8 mouse cellular contexts compared by ENCODE assay signal in the genomic region with DNA sequence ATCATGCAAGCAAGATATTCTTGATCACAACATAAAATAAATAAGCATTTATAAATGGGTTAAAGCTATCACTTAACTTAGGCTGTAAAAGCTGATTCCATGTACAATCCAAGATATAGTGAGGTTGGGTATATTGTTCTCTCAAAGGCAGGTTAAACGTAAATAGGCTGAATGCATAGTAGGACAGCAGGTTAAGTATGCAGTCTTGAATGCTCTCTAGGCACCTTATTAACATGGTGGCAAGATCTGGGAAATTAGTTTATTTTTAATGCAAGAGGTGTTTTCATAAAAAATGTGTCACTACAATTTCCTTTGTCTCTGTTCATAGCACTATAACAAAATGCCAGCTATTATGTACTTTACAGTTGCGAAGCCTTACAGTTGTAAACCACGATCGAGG. TPM values are rescaled to one million over a fixed set of nuclear protein-coding genes. Genes with fewer than 3 reads are reported as not detected.
DNase-seq lines count a peak whose midpoint lies in the region; ATAC-seq and TF ChIP-seq lines count a peak whose summit lies in the region.

No protein-coding gene starts in this region.

- no peaks in the 10 kb centered on the region for H3K27me3 ChIP-seq in liver, embryonic 11.5 days (replicated peaks; ENCODE audit: control insufficient read depth, insufficient read depth, low read length)
- H3K27me3 ChIP-seq in forebrain, embryonic 13.5 days: no peaks in the 10 kb centered on the region
- H3K27me3 ChIP-seq in intestine, postnatal 0 days (replicated peaks; ENCODE audit: control insufficient read depth, insufficient read depth, low read length): no peaks in the 10 kb centered on the region
- no peaks in the 10 kb centered on the region for H3K27me3 ChIP-seq in neural tube, embryonic 13.5 days

- no peak; the same call in 1 of the 2 replicates for ATAC-seq in liver, embryonic 11.5 days (replicated peaks; ENCODE audit: low FRiP score)
- no peak for ATAC-seq in forebrain, embryonic 13.5 days
- no peak; the same call in 1 of the 2 replicates for ATAC-seq in intestine, postnatal 0 days
- ATAC-seq in neural tube, embryonic 13.5 days (ENCODE audit: low read depth): no peak
- ATAC-seq in megakaryocyte progenitor cell, adult 5-6 weeks (replicated peaks; ENCODE audit: poor library complexity): no peak

- H3K4me3 ChIP-seq in liver, embryonic 11.5 days (ENCODE audit: low read depth, low read length): no peak overlapping the region
- no peak overlapping the region for H3K4me3 ChIP-seq in forebrain, embryonic 13.5 days
- peak overlapping the region; percentile 40 for H3K4me3 ChIP-seq in intestine, postnatal 0 days (ENCODE audit: low read depth, low read length)
- peak overlapping the region; percentile 40 for H3K4me3 ChIP-seq in neural tube, embryonic 13.5 days

- H3K9ac ChIP-seq in liver, embryonic 11.5 days (ENCODE audit: low read depth, low read length): no peak overlapping the region; the same call in 1 of the 2 replicates
- peak overlapping the region; percentile 62 for H3K9ac ChIP-seq in forebrain, embryonic 13.5 days
- H3K9ac ChIP-seq in intestine, postnatal 0 days (ENCODE audit: low read depth, low read length): no peak overlapping the region
- H3K9ac ChIP-seq in neural tube, embryonic 13.5 days: peak overlapping the region; percentile 69; the same call in 1 of the 2 replicates

- no peak for TF ChIP-seq CTCF in intestine, postnatal 0 days (IDR thresholded peaks at IDR 0.05; ENCODE audit: low read depth)

- peak overlapping the region; percentile 69 for H3K4me2 ChIP-seq in liver, embryonic 11.5 days
- H3K4me2 ChIP-seq in forebrain, embryonic 13.5 days: peak overlapping the region; percentile 67
- H3K4me2 ChIP-seq in intestine, postnatal 0 days (replicated peaks; ENCODE audit: low read depth): peak overlapping the region; percentile 67
- peak overlapping the region; percentile 67 for H3K4me2 ChIP-seq in neural tube, embryonic 13.5 days

- H3K36me3 ChIP-seq in liver, embryonic 11.5 days (ENCODE audit: control insufficient read depth, insufficient read depth, low read length): no peaks in the 10 kb centered on the region
- no peaks in the 10 kb centered on the region for H3K36me3 ChIP-seq in forebrain, embryonic 13.5 days (ENCODE audit: poor library complexity, severe bottlenecking)
- H3K36me3 ChIP-seq in intestine, postnatal 0 days (ENCODE audit: control insufficient read depth, insufficient read depth): no peaks in the 10 kb centered on the region
- H3K36me3 ChIP-seq in neural tube, embryonic 13.5 days: no peaks in the 10 kb centered on the region

- WGBS in liver, embryonic 11.5 days: 72% methylated on average over 4 of the region's 4 CpGs
- WGBS in forebrain, embryonic 13.5 days: 78% methylated on average over 4 of the region's 4 CpGs
- WGBS in intestine, postnatal 0 days: 63% methylated on average over 4 of the region's 4 CpGs
- WGBS in neural tube, embryonic 13.5 days: 67% methylated on average over 4 of the region's 4 CpGs

- H3K27ac ChIP-seq in liver, embryonic 11.5 days (ENCODE audit: low read depth, low read length): no peak overlapping the region
- H3K27ac ChIP-seq in forebrain, embryonic 13.5 days: no peak overlapping the region
- no peak overlapping the region; the same call in 1 of the 2 replicates for H3K27ac ChIP-seq in intestine, postnatal 0 days (ENCODE audit: low read depth, low read length)
- no peak overlapping the region for H3K27ac ChIP-seq in neural tube, embryonic 13.5 days (replicated peaks)

- DNase-seq in liver, embryonic 11.5 days (ENCODE audit: low spot score): no peak
- DNase-seq in liver: no peak
- DNase-seq in frontal cortex, postnatal 25 days (ENCODE audit: low spot score in 2 of 2): no peak
- no peak for DNase-seq in layer of hippocampus, adult 8-10 months (ENCODE audit: low spot score in 2 of 2)

- H3K9me3 ChIP-seq in liver, embryonic 11.5 days (ENCODE audit: control insufficient read depth, low read length): no peaks in the 10 kb centered on the region
- no peaks in the 10 kb centered on the region for H3K9me3 ChIP-seq in forebrain, embryonic 13.5 days (replicated peaks)
- no peaks in the 10 kb centered on the region for H3K9me3 ChIP-seq in intestine, postnatal 0 days (ENCODE audit: control insufficient read depth)
- no peaks in the 10 kb centered on the region for H3K9me3 ChIP-seq in neural tube, embryonic 13.5 days

- no peaks in the 10 kb centered on the region for H3K4me1 ChIP-seq in liver, embryonic 11.5 days (replicated peaks; ENCODE audit: control insufficient read depth, insufficient read depth, low read length)
- 0 out of 2 replicates have a peak, but pooled peaks cover 3% of the 10 kb centered on the region for H3K4me1 ChIP-seq in forebrain, embryonic 13.5 days
- H3K4me1 ChIP-seq in intestine, postnatal 0 days (replicated peaks; ENCODE audit: control insufficient read depth, insufficient read depth, low read length): no peaks in the 10 kb centered on the region
- 0 out of 2 replicates have a peak, but pooled peaks cover 3% of the 10 kb centered on the region for H3K4me1 ChIP-seq in neural tube, embryonic 13.5 days (replicated peaks)

RNA-seq across cellular contexts. Expression of a gene that starts 23.9 kb away (rescaled TPM):
- polyA plus RNA-seq in liver, embryonic 11.5 days (2014; fragmentation: Nextera tagmentation; extraction: Ambion mirVana): 66.7 and 73.0 TPM in 2 replicates
- 3.8 and 5.3 TPM in 2 replicates for polyA plus RNA-seq in forebrain, embryonic 13.5 days (2015; fragmentation: Nextera tagmentation; extraction: Ambion mirVana)
- 18.6 and 18.9 TPM in 2 replicates for polyA plus RNA-seq in intestine, postnatal 0 days (2015; fragmentation: Nextera tagmentation; extraction: Ambion mirVana)
- polyA plus RNA-seq in neural tube, embryonic 13.5 days (2015; fragmentation: Nextera tagmentation; extraction: Ambion mirVana): 2.4 and 3.0 TPM in 2 replicates
- total RNA-seq in megakaryocyte progenitor cell, adult 5-6 weeks (2015): 73.1 and 73.3 TPM in 2 replicates
- total RNA-seq in megakaryocyte progenitor cell, adult 5-6 weeks (2017): 49.4 and 50.4 TPM in 2 replicates
- total RNA-seq in layer of hippocampus, adult 8-10 months (2022): 1 to 10 TPM in 2 of 4 experiments, under 1 TPM in 2; 0.47 to 3.0 (median 1.5) TPM

RNA-seq across cellular contexts. Expression of a gene that starts 27.4 kb away (rescaled TPM):
- 13.4 and 13.6 TPM in 2 replicates for polyA plus RNA-seq in liver, embryonic 11.5 days (2014; fragmentation: Nextera tagmentation; extraction: Ambion mirVana)
- polyA plus RNA-seq in forebrain, embryonic 13.5 days (2015; fragmentation: Nextera tagmentation; extraction: Ambion mirVana): 12.7 and 13.8 TPM in 2 replicates
- 6.3 and 6.9 TPM in 2 replicates for polyA plus RNA-seq in intestine, postnatal 0 days (2015; fragmentation: Nextera tagmentation; extraction: Ambion mirVana)
- polyA plus RNA-seq in neural tube, embryonic 13.5 days (2015; fragmentation: Nextera tagmentation; extraction: Ambion mirVana): 18.3 and 19.3 TPM in 2 replicates
- total RNA-seq in megakaryocyte progenitor cell, adult 5-6 weeks (2015): 12.8 and 15.5 TPM in 2 replicates
- total RNA-seq in megakaryocyte progenitor cell, adult 5-6 weeks (2017): 10.4 and 14.0 TPM in 2 replicates
- 10 to 100 TPM; 26.4 to 27.8 (median 27.1) TPM for total RNA-seq in layer of hippocampus, adult 8-10 months (2022)

Comparison
In these comparisons a context has a peak if more than half of its experiments do, and no peak if none do; other contexts are left out.
1. H3K4me3 ChIP-seq: peak in intestine, postnatal 0 days (single experiment) and neural tube, embryonic 13.5 days (single experiment); none in liver, embryonic 11.5 days (single experiment) and forebrain, embryonic 13.5 days (single experiment).
2. H3K9ac ChIP-seq: peak in forebrain, embryonic 13.5 days (single experiment) and neural tube, embryonic 13.5 days (single experiment); none in liver, embryonic 11.5 days (single experiment) and intestine, postnatal 0 days (single experiment).
3. Peak in every context shown above with its lines, with median percentiles within 50 percentile points of each other: H3K4me2 ChIP-seq.